Mouse (Mus musculus) T-helper 2 cell (primary cell): ENCODE measurements around the gene Adgrl3.

ENCODE experiments used
- in situ Hi-C: fragments of 300-600 bp; cut with MboI, MseI; formaldehyde crosslinking; loops from one replicate; pipeline ENCODE4 v1.15.1; 2025; ENCODE audit warnings: high pct_unique_total_duplicates

Gene Adgrl3

GRCm38 (mm10) chr5:81832679-81833078 lies 812.7 kb downstream of the Adgrl3 start:
- in situ Hi-C loops: no loop called here

- in situ Hi-C loops: no loop called here
Observed at GRCm38 (mm10) chr5:81837860-81838259, 817.9 kb downstream of the Adgrl3 start.

GRCm38 (mm10) chr5:81843798-81844197 lies 823.9 kb downstream of the Adgrl3 start:
- in situ Hi-C loops: no loop called here

- in situ Hi-C loops: no loop called here
Observed at GRCm38 (mm10) chr5:81870336-81870735, 850.4 kb downstream of the Adgrl3 start.
